Mouse (Mus musculus) liver, embryonic 12.5 days (tissue): Measurements from ENCODE around the gene Usp18. TPM values are rescaled to one million over a fixed set of nuclear protein-coding genes. Genes with fewer than 3 reads are reported as not detected.

Source experiments
- ATAC-seq: fragments of 200-750 bp; cut with Nextera tagmentation; 2 replicates; pipeline ENCODE4 v1.8.0; 2017; ENCODE audit warnings: moderate number of reproducible peaks, mild to moderate bottlenecking, moderate library complexity
- H3K27ac ChIP-seq: fragments of 300-500 bp; sonication (generic); 2 replicates; pipeline ENCODE4 v1.5.1; 2016; ENCODE audit warnings: mild to moderate bottlenecking
- H3K27me3 ChIP-seq: fragments of 300-500 bp; sonication (generic); replicated peaks from 2 replicates; pipeline ENCODE4 v1.6.1; 2016; ENCODE audit warnings: mild to moderate bottlenecking, moderate library complexity
- H3K36me3 ChIP-seq: fragments of 300-500 bp; sonication (generic); 2 replicates; pipeline ENCODE4 v1.6.1; 2016; ENCODE audit warnings: mild to moderate bottlenecking, moderate library complexity
- H3K4me1 ChIP-seq: fragments of 300-500 bp; sonication (generic); 2 replicates; pipeline ENCODE4 v1.6.1; 2016
- H3K4me2 ChIP-seq: fragments of 300-500 bp; sonication (generic); 2 replicates; pipeline ENCODE4 v1.6.1; 2016; ENCODE audit warnings: mild to moderate bottlenecking, moderate library complexity
- H3K4me3 ChIP-seq: fragments of 300-500 bp; sonication (generic); 2 replicates; pipeline ENCODE4 v1.5.1; 2016; ENCODE audit warnings: mild to moderate bottlenecking, moderate library complexity
- H3K9ac ChIP-seq: fragments of 300-500 bp; sonication (generic); 2 replicates; pipeline ENCODE4 v1.6.1; 2016; ENCODE audit warnings: mild to moderate bottlenecking, moderate library complexity
- H3K9me3 ChIP-seq: fragments of 300-500 bp; sonication (generic); replicated peaks from 2 replicates; pipeline ENCODE4 v1.6.1; 2016; ENCODE audit warnings: mild to moderate bottlenecking, moderate library complexity
- WGBS: fragments of 180-500 bp; shearing (Covaris S2); methylation state at CpG from one replicate; pipeline ENCODE4 v1.1.7; 2016; ENCODE audit not compliant: insufficient replicate concordance; 5-methylcytosine and 5-hydroxymethylcytosine counted together
- polyA plus RNA-seq: library from polyadenylated mRNA; unstranded; fragments of >200 nt; fragmentation: Nextera tagmentation; extraction: Ambion mirVana; gene quantifications from 2 replicates; pipeline ENCODE4 v1.2.1, GENCODE M21; 2016

Usp18 gene
- polyA plus RNA-seq, 1 experiment from 2014 or later, result 5.9 TPM

DNA sequence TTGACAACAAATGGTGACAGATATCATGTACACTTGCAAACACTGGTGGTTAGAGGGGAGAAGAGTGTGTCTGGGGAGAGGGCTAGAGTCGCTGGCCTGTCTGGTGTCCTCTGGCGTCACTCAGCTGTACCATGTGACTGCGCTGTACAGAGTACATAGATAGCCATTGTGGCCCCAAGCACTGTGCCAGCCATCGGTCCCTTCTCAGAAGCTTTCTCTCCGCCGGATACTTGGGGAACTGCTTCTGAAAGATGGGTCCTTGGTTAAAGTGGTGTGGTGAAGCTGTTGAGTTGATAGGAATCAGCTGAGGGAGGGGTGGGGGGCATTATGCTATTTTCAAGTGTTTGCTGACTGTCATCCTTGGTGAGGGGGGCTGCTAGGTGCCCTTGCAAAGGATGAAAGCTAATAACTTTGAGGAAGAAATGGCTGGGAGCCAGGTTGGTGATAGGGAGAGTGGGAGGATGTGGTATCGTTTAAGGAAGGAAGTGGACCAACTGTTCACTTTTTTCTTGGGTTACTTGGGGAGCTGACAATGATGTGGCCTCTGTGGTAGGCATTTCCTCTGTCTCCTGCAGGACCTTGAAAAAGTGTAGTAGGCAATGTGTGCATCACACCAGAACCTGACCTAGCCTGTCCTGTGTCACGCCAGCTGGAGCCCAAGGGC lies 30.9 kb upstream of the Usp18 start:
- Histone ChIP-seq H3K9me3 (no peaks in the 10 kb centered on the region), H3K4me1 (peaks cover 41% of the 10 kb centered on the region), H3K27me3 (peaks cover 37% of the 10 kb centered on the region), H3K4me3 (no peak overlapping the region), H3K4me2 (no peak overlapping the region), H3K27ac (peak overlapping the region; percentile 22; the same call in 1 of the 2 replicates), H3K36me3 (no peaks in the 10 kb centered on the region), H3K9ac (no peak overlapping the region)
- peak; percentile 43 for ATAC-seq
- WGBS, result 22% methylated on average over 8 of the region's 8 CpGs

DNA sequence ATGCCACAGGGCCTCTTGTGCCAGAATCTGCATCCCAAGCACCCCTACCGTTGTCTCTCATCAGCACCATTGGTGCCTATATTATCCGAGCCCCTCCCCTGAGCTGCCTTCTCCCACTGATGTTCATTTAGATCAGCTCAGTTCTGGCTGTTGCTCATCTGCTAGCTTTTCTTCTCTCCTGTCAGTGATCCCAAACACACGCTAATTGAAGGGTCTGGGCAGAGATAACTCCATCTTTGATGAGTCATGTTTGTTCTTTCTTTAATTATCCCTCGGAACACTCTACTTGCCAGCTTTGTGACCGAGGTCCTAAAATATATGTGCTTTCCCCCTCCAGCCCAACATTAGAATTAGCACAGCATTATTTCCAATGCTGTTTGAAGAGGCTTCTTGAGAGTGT lies 30.4 kb upstream of the Usp18 start:
- Histone ChIP-seq H3K36me3 (no peaks in the 10 kb centered on the region), H3K4me2 (no peak overlapping the region), H3K4me1 (peaks cover 37% of the 10 kb centered on the region), H3K9ac (no peak overlapping the region), H3K27ac (peak overlapping the region; percentile 22; the same call in 1 of the 2 replicates), H3K27me3 (peaks cover 32% of the 10 kb centered on the region), H3K4me3 (no peak overlapping the region), H3K9me3 (no peaks in the 10 kb centered on the region)
- no peak for ATAC-seq
- 24% methylated on average over 5 of the region's 5 CpGs for WGBS

GRCm38 (mm10) chr6:121215896-121216295 lies 29.8 kb upstream of the Usp18 start:
- Histone ChIP-seq H3K4me1 (peaks cover 32% of the 10 kb centered on the region), H3K27ac (no peak overlapping the region), H3K27me3 (peaks cover 26% of the 10 kb centered on the region), H3K4me3 (no peak overlapping the region), H3K9me3 (no peaks in the 10 kb centered on the region), H3K36me3 (no peaks in the 10 kb centered on the region), H3K4me2 (no peak overlapping the region), H3K9ac (no peak overlapping the region)
- 49% methylated on average over 6 of the region's 6 CpGs for WGBS
- no peak for ATAC-seq

DNA sequence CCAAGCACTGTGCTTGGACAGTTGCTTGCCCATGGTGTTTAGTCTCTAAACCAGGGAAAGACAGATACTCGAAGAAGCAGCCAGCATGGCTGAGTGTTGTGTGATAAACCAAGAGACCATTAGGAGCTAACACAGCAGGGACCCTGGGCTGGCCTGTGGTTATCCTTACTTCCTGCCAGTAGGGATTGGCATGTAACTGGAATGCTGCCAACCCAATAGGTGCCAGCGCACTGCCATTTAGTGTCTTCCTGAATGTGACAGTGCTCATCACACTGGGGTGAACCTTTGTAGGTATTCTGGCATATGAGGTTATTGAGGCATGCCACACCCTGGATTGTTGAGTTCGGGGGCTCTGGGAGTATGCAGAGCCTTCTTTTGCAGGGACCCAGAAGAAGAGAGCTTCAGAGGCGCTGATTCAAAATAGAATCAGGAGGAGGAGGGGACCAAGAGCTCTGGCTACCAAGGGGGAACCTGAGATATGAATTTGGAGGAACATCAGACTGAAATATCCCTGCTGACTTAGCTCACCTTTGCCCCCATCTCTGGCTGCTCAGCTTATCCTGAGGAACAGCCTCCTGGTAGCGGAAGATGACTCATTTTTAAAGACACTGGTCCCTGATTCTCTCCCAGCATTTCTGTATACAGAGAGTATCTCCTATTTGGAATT lies 29.0 kb upstream of the Usp18 start:
- no peak overlapping the region for H3K4me3 ChIP-seq
- H3K27me3 ChIP-seq, result peaks cover 18% of the 10 kb centered on the region
- no peaks in the 10 kb centered on the region for H3K9me3 ChIP-seq
- peaks cover 24% of the 10 kb centered on the region for H3K4me1 ChIP-seq
- no peaks in the 10 kb centered on the region for H3K36me3 ChIP-seq
- no peak for ATAC-seq
- no peak overlapping the region for H3K9ac ChIP-seq
- H3K27ac ChIP-seq, result no peak overlapping the region
- H3K4me2 ChIP-seq, result no peak overlapping the region
- 60% methylated on average over 5 of the region's 5 CpGs for WGBS

- no peaks in the 10 kb centered on the region for H3K9me3 ChIP-seq
- no peaks in the 10 kb centered on the region; the same call in 1 of the 2 replicates for H3K36me3 ChIP-seq
- H3K4me3 ChIP-seq, result no peak overlapping the region
- H3K27ac ChIP-seq, result no peak overlapping the region
- ATAC-seq, result no peak
- no peak overlapping the region for H3K9ac ChIP-seq
- WGBS, result 38% methylated on average over 7 of the region's 7 CpGs
- 0 out of 2 replicates have a peak, but pooled peaks cover 8% of the 10 kb centered on the region for H3K27me3 ChIP-seq
- H3K4me2 ChIP-seq, result no peak overlapping the region
- peaks cover 21% of the 10 kb centered on the region for H3K4me1 ChIP-seq
Observed at GRCm38 (mm10) chr6:121218002-121218401, 27.7 kb upstream of the Usp18 start.

DNA sequence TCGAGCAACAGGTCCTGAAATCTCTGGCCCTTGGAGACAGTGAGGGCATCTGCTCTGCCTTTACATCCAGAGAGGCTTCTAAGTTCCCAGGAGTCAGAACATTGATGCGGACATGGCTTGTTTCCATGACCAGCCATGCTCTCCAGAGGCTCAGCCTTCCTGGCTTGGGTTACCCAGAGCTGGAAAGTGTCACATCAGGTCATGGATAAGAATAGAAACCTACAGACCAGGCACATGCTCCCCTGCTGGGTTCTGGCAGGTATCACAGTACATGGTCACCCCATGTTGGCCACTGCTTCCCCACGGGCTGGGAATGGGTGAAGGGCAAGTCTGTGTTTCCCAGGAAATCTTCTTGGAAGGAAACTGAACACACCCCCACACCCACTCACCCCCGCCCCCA lies 26.3 kb upstream of the Usp18 start:
- 61% methylated on average over 4 of the region's 4 CpGs for WGBS
- H3K4me3 ChIP-seq, result no peak overlapping the region
- no peak for ATAC-seq
- peaks cover 18% of the 10 kb centered on the region; the same call in 1 of the 2 replicates for H3K4me1 ChIP-seq
- H3K9ac ChIP-seq, result no peak overlapping the region
- no peaks in the 10 kb centered on the region; the same call in 1 of the 2 replicates for H3K36me3 ChIP-seq
- no peak overlapping the region for H3K4me2 ChIP-seq
- H3K9me3 ChIP-seq, result no peaks in the 10 kb centered on the region
- H3K27me3 ChIP-seq, result 0 out of 2 replicates have a peak, but pooled peaks cover 8% of the 10 kb centered on the region
- H3K27ac ChIP-seq, result no peak overlapping the region

- Histone ChIP-seq H3K27me3 (0 out of 2 replicates have a peak, but pooled peaks cover 1% of the 10 kb centered on the region), H3K4me3 (no peak overlapping the region), H3K36me3 (no peaks in the 10 kb centered on the region; the same call in 1 of the 2 replicates), H3K27ac (no peak overlapping the region), H3K9ac (no peak overlapping the region), H3K9me3 (no peaks in the 10 kb centered on the region), H3K4me1 (peaks cover 18% of the 10 kb centered on the region), H3K4me2 (no peak overlapping the region)
- WGBS, result 78% methylated on average over 10 of the region's 10 CpGs
- ATAC-seq, result no peak
Observed at GRCm38 (mm10) chr6:121220181-121220580, 25.5 kb upstream of the Usp18 start.

DNA sequence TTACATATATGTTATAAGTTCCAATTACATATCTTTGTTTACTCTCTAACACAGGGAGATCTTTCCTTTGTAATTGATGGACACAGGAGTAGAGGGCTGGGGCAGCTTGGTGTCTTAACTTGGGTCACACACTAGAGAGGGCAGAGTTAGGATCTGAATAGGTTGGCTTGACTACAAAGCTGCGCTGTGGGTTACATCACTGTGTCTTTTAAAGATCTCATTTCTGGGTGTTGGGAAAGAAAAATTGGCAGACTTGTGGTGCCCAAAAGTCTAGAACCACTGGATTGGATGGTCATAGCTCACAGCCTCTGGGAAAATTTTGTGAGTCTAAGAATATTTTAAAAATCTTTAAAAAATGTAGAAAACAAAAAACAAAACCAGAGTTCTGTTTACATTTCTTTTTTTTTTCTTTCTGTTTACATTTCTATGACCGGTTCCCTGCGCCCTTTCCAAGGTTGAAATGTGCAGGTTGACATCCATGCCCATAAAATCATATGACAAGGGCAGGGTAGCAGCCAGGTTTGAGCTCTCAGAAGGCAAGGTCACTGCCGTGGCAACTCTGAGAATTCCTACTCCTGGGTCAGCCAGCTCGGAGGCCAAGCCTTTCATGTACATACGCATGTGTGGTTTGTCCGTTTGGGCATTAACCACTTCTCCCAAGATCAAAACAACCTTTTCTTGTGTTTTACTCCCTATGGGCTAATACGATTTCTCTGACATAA lies 23.7 kb upstream of the Usp18 start:
- no peak overlapping the region for H3K4me2 ChIP-seq
- peaks cover 29% of the 10 kb centered on the region for H3K4me1 ChIP-seq
- H3K9ac ChIP-seq, result no peak overlapping the region
- 80% methylated on average over 8 of the region's 8 CpGs for WGBS
- no peak overlapping the region for H3K4me3 ChIP-seq
- no peaks in the 10 kb centered on the region for H3K9me3 ChIP-seq
- no peak for ATAC-seq
- no peaks in the 10 kb centered on the region; the same call in 1 of the 2 replicates for H3K36me3 ChIP-seq
- H3K27ac ChIP-seq, result no peak overlapping the region
- H3K27me3 ChIP-seq, result no peaks in the 10 kb centered on the region

GRCm38 (mm10) chr6:121223001-121223400 lies 22.7 kb upstream of the Usp18 start:
- Histone ChIP-seq H3K4me3 (no peak overlapping the region), H3K27ac (no peak overlapping the region), H3K4me2 (no peak overlapping the region), H3K9ac (no peak overlapping the region), H3K27me3 (no peaks in the 10 kb centered on the region), H3K9me3 (no peaks in the 10 kb centered on the region), H3K4me1 (peaks cover 34% of the 10 kb centered on the region), H3K36me3 (no peaks in the 10 kb centered on the region; the same call in 1 of the 2 replicates)
- 83% methylated on average over 14 of the region's 14 CpGs for WGBS
- no peak for ATAC-seq

GRCm38 (mm10) chr6:121224067-121224466 lies 21.6 kb upstream of the Usp18 start:
- Histone ChIP-seq H3K27ac (peak overlapping the region; percentile 37; the same call in 1 of the 2 replicates), H3K4me2 (no peak overlapping the region), H3K36me3 (no peaks in the 10 kb centered on the region; the same call in 1 of the 2 replicates), H3K9ac (no peak overlapping the region), H3K4me3 (no peak overlapping the region), H3K4me1 (peaks cover 34% of the 10 kb centered on the region), H3K27me3 (no peaks in the 10 kb centered on the region), H3K9me3 (no peaks in the 10 kb centered on the region)
- ATAC-seq, result no peak
- WGBS, result 50% methylated on average over 5 of the region's 5 CpGs

DNA sequence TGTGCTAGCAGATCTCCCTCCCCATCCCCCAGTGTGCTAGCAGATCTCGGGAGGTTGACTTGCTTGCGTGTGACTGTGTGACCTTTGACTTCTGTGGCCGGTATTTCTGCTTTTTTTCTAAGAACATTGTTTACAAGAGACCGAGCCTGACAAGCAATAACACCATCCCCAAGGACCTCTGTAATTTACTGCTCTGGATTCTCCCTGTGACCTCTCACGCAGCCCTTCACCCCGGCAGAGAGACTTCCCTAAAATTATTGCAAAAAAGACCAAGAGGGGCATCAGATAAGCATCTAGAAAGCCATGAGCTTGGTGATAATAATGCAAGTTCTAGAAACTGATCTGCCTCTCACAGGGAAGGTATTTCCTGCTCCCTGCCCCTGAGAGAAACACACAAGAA lies 20.7 kb upstream of the Usp18 start:
- no peak overlapping the region for H3K4me3 ChIP-seq
- H3K9ac ChIP-seq, result no peak overlapping the region
- no peaks in the 10 kb centered on the region; the same call in 1 of the 2 replicates for H3K36me3 ChIP-seq
- no peak for ATAC-seq
- H3K4me2 ChIP-seq, result 0 out of 2 replicates have a peak overlapping the region, but pooled peaks have one; percentile 13
- no peaks in the 10 kb centered on the region for H3K9me3 ChIP-seq
- H3K27ac ChIP-seq, result peak overlapping the region; percentile 50
- peaks cover 34% of the 10 kb centered on the region for H3K4me1 ChIP-seq
- H3K27me3 ChIP-seq, result no peaks in the 10 kb centered on the region
- WGBS, result 9% methylated on average over 6 of the region's 6 CpGs

- H3K4me1 ChIP-seq, result peaks cover 34% of the 10 kb centered on the region
- no peak overlapping the region for H3K4me3 ChIP-seq
- H3K9ac ChIP-seq, result no peak overlapping the region
- H3K27ac ChIP-seq, result peak overlapping the region; percentile 50; the same call in 1 of the 2 replicates
- peak; percentile 40; the same call in 1 of the 2 replicates for ATAC-seq
- H3K36me3 ChIP-seq, result no peaks in the 10 kb centered on the region; the same call in 1 of the 2 replicates
- H3K4me2 ChIP-seq, result no peak overlapping the region
- no peaks in the 10 kb centered on the region for H3K27me3 ChIP-seq
- H3K9me3 ChIP-seq, result no peaks in the 10 kb centered on the region
- WGBS, result 26% methylated on average over 4 of the region's 4 CpGs
Observed at GRCm38 (mm10) chr6:121226043-121226442, 19.7 kb upstream of the Usp18 start.
